ENCODE assay signal across 14 mouse cellular contexts in the genomic region with DNA sequence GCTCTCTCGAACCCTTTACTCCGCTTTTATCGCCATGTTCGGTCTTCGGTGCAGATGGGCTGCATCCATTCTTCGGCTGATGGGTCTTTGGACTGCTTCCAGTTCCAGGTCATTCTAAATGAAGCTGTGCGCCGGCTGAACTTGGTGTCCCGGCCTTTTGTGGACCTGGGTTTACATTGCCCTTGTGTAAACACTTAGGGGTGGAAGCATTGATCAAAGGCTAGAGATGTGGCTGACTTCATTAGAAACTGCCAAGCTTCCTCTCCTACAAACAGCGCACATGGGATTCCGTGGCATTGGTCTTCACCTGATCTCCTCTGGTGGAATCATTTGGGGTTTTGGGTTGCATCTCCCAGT. TPM values are rescaled to one million over a fixed set of nuclear protein-coding genes. Genes with fewer than 3 reads are reported as not detected.
DNase-seq lines count a peak whose midpoint lies in the region; ATAC-seq and TF ChIP-seq lines count a peak whose summit lies in the region.
"Had no signal": no experiment of that assay in that cellular context is flagged by ENCODE, and none has a peak within 500 bp of the region (broad histone marks: within the 10 kb centered on the region; RNA-seq: fewer than 3 reads in every experiment).

No protein-coding gene starts in this region.

- H3K27me3 ChIP-seq in hindbrain, embryonic 10.5 days (ENCODE audit: insufficient read depth, poor library complexity, severe bottlenecking), result peaks cover 52% of the 10 kb centered on the region
- peaks cover 9% of the 10 kb centered on the region for H3K27me3 ChIP-seq in hindbrain, embryonic 11.5 days (ENCODE audit: control insufficient read depth, insufficient read depth, low read length)
- H3K27me3 ChIP-seq in midbrain, embryonic 11.5 days (ENCODE audit: control insufficient read depth, insufficient read depth, low read length), result peaks cover 4% of the 10 kb centered on the region; the same call in 1 of the 2 replicates
- peaks cover 6% of the 10 kb centered on the region for H3K27me3 ChIP-seq in midbrain, postnatal 0 days (ENCODE audit: insufficient read depth, low read length)
- no peaks in the 10 kb centered on the region for H3K27me3 ChIP-seq in limb, embryonic 10.5 days (ENCODE audit: low read depth, poor library complexity, severe bottlenecking)
- no peaks in the 10 kb centered on the region for H3K27me3 ChIP-seq in stomach, embryonic 14.5 days (ENCODE audit: control insufficient read depth, insufficient read depth, low read length)

- WGBS in hindbrain, embryonic 10.5 days, result 67% methylated on average over 11 of the region's 11 CpGs
- 63% methylated on average over 11 of the region's 11 CpGs for WGBS in hindbrain, embryonic 11.5 days
- WGBS in midbrain, embryonic 11.5 days, result 60% methylated on average over 11 of the region's 11 CpGs
- 25% methylated on average over 11 of the region's 11 CpGs for WGBS in midbrain, postnatal 0 days
- 71% methylated on average over 11 of the region's 11 CpGs for WGBS in limb, embryonic 10.5 days
- WGBS in stomach, embryonic 14.5 days, result 15% methylated on average over 11 of the region's 11 CpGs

- no peaks in the 10 kb centered on the region for H3K9me3 ChIP-seq in hindbrain, embryonic 10.5 days
- H3K9me3 ChIP-seq in hindbrain, embryonic 11.5 days (ENCODE audit: control insufficient read depth, low read length), result no peaks in the 10 kb centered on the region
- no peaks in the 10 kb centered on the region for H3K9me3 ChIP-seq in midbrain, embryonic 11.5 days (ENCODE audit: control insufficient read depth, low read length)
- no peaks in the 10 kb centered on the region for H3K9me3 ChIP-seq in midbrain, postnatal 0 days (ENCODE audit: low read length)
- no peaks in the 10 kb centered on the region for H3K9me3 ChIP-seq in limb, embryonic 10.5 days (replicated peaks)
- no peaks in the 10 kb centered on the region for H3K9me3 ChIP-seq in stomach, embryonic 14.5 days (ENCODE audit: control insufficient read depth, low read depth, low read length)
- H3K9me3 ChIP-seq: embryonic facial prominence, embryonic 12.5 days had no signal

- H3K4me2 ChIP-seq in hindbrain, embryonic 11.5 days (replicated peaks; ENCODE audit: low read depth, low read length), result no peak overlapping the region
- H3K4me2 ChIP-seq in midbrain, embryonic 11.5 days, result peak overlapping the region; percentile 20; the same call in 1 of the 2 replicates
- H3K4me2 ChIP-seq in midbrain, postnatal 0 days (ENCODE audit: low read depth, low read length, poor library complexity, severe bottlenecking), result no peak overlapping the region; the same call in 1 of the 2 replicates
- H3K4me2 ChIP-seq in stomach, embryonic 14.5 days (replicated peaks; ENCODE audit: low read depth, low read length), result peak overlapping the region; percentile 57
- H3K4me2 ChIP-seq: embryonic facial prominence, embryonic 12.5 days had no signal

- TF ChIP-seq CTCF in midbrain, postnatal 0 days (IDR thresholded peaks at IDR 0.05), result no peak

- H3K36me3 ChIP-seq in hindbrain, embryonic 10.5 days, result no peaks in the 10 kb centered on the region
- no peaks in the 10 kb centered on the region for H3K36me3 ChIP-seq in hindbrain, embryonic 11.5 days (ENCODE audit: control insufficient read depth, insufficient read depth, low read length)
- no peaks in the 10 kb centered on the region for H3K36me3 ChIP-seq in midbrain, embryonic 11.5 days (ENCODE audit: control insufficient read depth, insufficient read depth, low read length)
- no peaks in the 10 kb centered on the region for H3K36me3 ChIP-seq in midbrain, postnatal 0 days (ENCODE audit: insufficient read depth, low read length)
- no peaks in the 10 kb centered on the region for H3K36me3 ChIP-seq in limb, embryonic 10.5 days
- no peaks in the 10 kb centered on the region for H3K36me3 ChIP-seq in stomach, embryonic 14.5 days (ENCODE audit: control insufficient read depth, insufficient read depth, low read length)
- H3K36me3 ChIP-seq: embryonic facial prominence, embryonic 12.5 days had no signal

- no peak overlapping the region for H3K9ac ChIP-seq in hindbrain, embryonic 11.5 days (ENCODE audit: low read depth, low read length)
- H3K9ac ChIP-seq in midbrain, embryonic 11.5 days (ENCODE audit: low read length), result no peak overlapping the region; the same call in 1 of the 2 replicates
- H3K9ac ChIP-seq in midbrain, postnatal 0 days (replicated peaks; ENCODE audit: low read length, poor library complexity, severe bottlenecking), result no peak overlapping the region
- 0 out of 2 replicates have a peak overlapping the region, but pooled peaks have one; percentile 19 for H3K9ac ChIP-seq in stomach, embryonic 14.5 days (replicated peaks; ENCODE audit: low read depth, low read length)
- H3K9ac ChIP-seq: embryonic facial prominence, embryonic 12.5 days had no signal

- 0 out of 2 replicates have a peak overlapping the region, but pooled peaks have one; percentile 18 for H3K4me3 ChIP-seq in hindbrain, embryonic 10.5 days
- H3K4me3 ChIP-seq in hindbrain, embryonic 11.5 days (ENCODE audit: low read depth, low read length), result no peak overlapping the region
- no peak overlapping the region for H3K4me3 ChIP-seq in midbrain, embryonic 11.5 days (ENCODE audit: low read depth, low read length)
- no peak overlapping the region for H3K4me3 ChIP-seq in midbrain, postnatal 0 days (ENCODE audit: low read depth, low read length)
- no peak overlapping the region for H3K4me3 ChIP-seq in limb, embryonic 10.5 days
- H3K4me3 ChIP-seq in stomach, embryonic 14.5 days (ENCODE audit: low read depth, low read length), result peak overlapping the region; percentile 14; the same call in 1 of the 2 replicates
- H3K4me3 ChIP-seq: embryonic facial prominence, embryonic 12.5 days had no signal

- peaks cover 15% of the 10 kb centered on the region for H3K4me1 ChIP-seq in hindbrain, embryonic 10.5 days (replicated peaks)
- H3K4me1 ChIP-seq in hindbrain, embryonic 11.5 days (replicated peaks; ENCODE audit: control insufficient read depth, insufficient read depth, low read length), result no peaks in the 10 kb centered on the region
- H3K4me1 ChIP-seq in midbrain, embryonic 11.5 days (ENCODE audit: control insufficient read depth, insufficient read depth, low read length), result no peaks in the 10 kb centered on the region
- H3K4me1 ChIP-seq in midbrain, postnatal 0 days (ENCODE audit: insufficient read depth, low read length), result no peaks in the 10 kb centered on the region
- peaks cover 9% of the 10 kb centered on the region for H3K4me1 ChIP-seq in limb, embryonic 10.5 days
- peaks cover 4% of the 10 kb centered on the region; the same call in 1 of the 2 replicates for H3K4me1 ChIP-seq in stomach, embryonic 14.5 days (ENCODE audit: control insufficient read depth, insufficient read depth, low read length)
- H3K4me1 ChIP-seq: embryonic facial prominence, embryonic 12.5 days had no signal

- 0 out of 2 replicates have a peak overlapping the region, but pooled peaks have one; percentile 16 for H3K27ac ChIP-seq in hindbrain, embryonic 10.5 days
- no peak overlapping the region for H3K27ac ChIP-seq in hindbrain, embryonic 11.5 days (ENCODE audit: low read depth, low read length)
- H3K27ac ChIP-seq in midbrain, embryonic 11.5 days (ENCODE audit: low read depth, low read length), result no peak overlapping the region
- H3K27ac ChIP-seq in midbrain, postnatal 0 days (ENCODE audit: low read depth, low read length), result no peak overlapping the region
- peak overlapping the region; percentile 17; the same call in 1 of the 2 replicates for H3K27ac ChIP-seq in limb, embryonic 10.5 days
- H3K27ac ChIP-seq in stomach, embryonic 14.5 days (ENCODE audit: low read length), result peak overlapping the region; percentile 23; the same call in 1 of the 2 replicates
- H3K27ac ChIP-seq: embryonic facial prominence, embryonic 12.5 days had no signal

- no peak for DNase-seq in hindbrain, embryonic 10.5 days (ENCODE audit: low spot score)
- DNase-seq in hindbrain, embryonic 11.5 days (ENCODE audit: low spot score), result no peak
- no peak for DNase-seq in midbrain, embryonic 11.5 days (ENCODE audit: low spot score, missing footprints)
- DNase-seq in midbrain, postnatal 0 days (ENCODE audit: low spot score), result no peak
- no peak for DNase-seq in limb, embryonic 10.5 days (ENCODE audit: low spot score)
- DNase-seq in spleen, postnatal 14 days (ENCODE audit: low spot score in 2 of 2), result no peak
- DNase-seq in adrenal gland, adult 2 months, result no peak
- DNase-seq: cerebellum, adult 8-10 months; heart, adult 11 months; lung, adult 18-20 months had no signal

- ATAC-seq in hindbrain, embryonic 11.5 days (ENCODE audit: low FRiP score), result no peak
- peak; percentile 40 for ATAC-seq in midbrain, embryonic 11.5 days (ENCODE audit: low FRiP score)
- ATAC-seq in midbrain, postnatal 0 days (ENCODE audit: low FRiP score), result no peak
- ATAC-seq in stomach, embryonic 14.5 days (ENCODE audit: insufficient number of reproducible peaks, insufficient read depth, low FRiP score, low read depth), result no peak
- ATAC-seq: CD4-positive, CD25-positive, alpha-beta regulatory T cell, adult 4 months had no signal

RNA-seq across cellular contexts. Expression of gene Myo1h, which starts 20.7 kb away (rescaled TPM):
- 0.59 and 0.73 TPM in 2 replicates for polyA plus RNA-seq in hindbrain, embryonic 10.5 days (2016; fragmentation: Nextera tagmentation; extraction: Ambion mirVana)
- polyA plus RNA-seq in hindbrain, embryonic 11.5 days (2014; fragmentation: Nextera tagmentation; extraction: Ambion mirVana), result 0.59 and 0.96 TPM in 2 replicates
- polyA plus RNA-seq in midbrain, embryonic 11.5 days (2014; fragmentation: Nextera tagmentation; extraction: Ambion mirVana), result 0.45 and 0.66 TPM in 2 replicates
- total RNA-seq in midbrain, postnatal 0 days (2014; rRNA removed), result 0.33 and 0.60 TPM in 2 replicates
- polyA plus RNA-seq in midbrain, postnatal 0 days (2015; fragmentation: Nextera tagmentation; extraction: Ambion mirVana), result 0.43 and 0.56 TPM in 2 replicates
- 1.1 and 1.2 TPM in 2 replicates for polyA plus RNA-seq in limb, embryonic 10.5 days (2016; fragmentation: Nextera tagmentation; extraction: Ambion mirVana)
- polyA plus RNA-seq in stomach, embryonic 14.5 days (2014; fragmentation: Nextera tagmentation; extraction: Ambion mirVana), result 5.2 and 5.6 TPM in 2 replicates
- total RNA-seq in adrenal gland, adult 2 months (2021), result under 1 TPM; 0.49 to 0.97 TPM
- polyA plus RNA-seq in adrenal gland, adult 2 months (2012; rRNA removed), result 0.22 TPM in 1 of 2 replicates, not detected in the other

RNA-seq across cellular contexts. Expression of gene Foxn4, which starts 36.1 kb away (rescaled TPM):
- polyA plus RNA-seq in hindbrain, embryonic 10.5 days (2016; fragmentation: Nextera tagmentation; extraction: Ambion mirVana), result 4.0 and 4.2 TPM in 2 replicates
- polyA plus RNA-seq in hindbrain, embryonic 11.5 days (2014; fragmentation: Nextera tagmentation; extraction: Ambion mirVana), result 3.0 and 3.4 TPM in 2 replicates
- 6.5 and 6.9 TPM in 2 replicates for polyA plus RNA-seq in midbrain, embryonic 11.5 days (2014; fragmentation: Nextera tagmentation; extraction: Ambion mirVana)
- total RNA-seq in midbrain, postnatal 0 days (2014; rRNA removed), result 0.24 and 0.66 TPM in 2 replicates
- 0.35 and 0.38 TPM in 2 replicates for polyA plus RNA-seq in midbrain, postnatal 0 days (2015; fragmentation: Nextera tagmentation; extraction: Ambion mirVana)
- not detected in 2 replicates for polyA plus RNA-seq in limb, embryonic 10.5 days (2016; fragmentation: Nextera tagmentation; extraction: Ambion mirVana)
- 0.15 TPM in 1 of 2 replicates, not detected in the other for polyA plus RNA-seq in stomach, embryonic 14.5 days (2014; fragmentation: Nextera tagmentation; extraction: Ambion mirVana)
- total RNA-seq in adrenal gland, adult 2 months (2021), result not detected
- not detected in 2 replicates for polyA plus RNA-seq in adrenal gland, adult 2 months (2012; rRNA removed)
- total RNA-seq: left cerebral cortex, adult 18-20 months had no signal
- polyA plus RNA-seq: CD4-positive, CD25-positive, alpha-beta regulatory T cell, adult 4 months had no signal

Comparison
In these comparisons a context has a peak if more than half of its experiments do, and no peak if none do; other contexts are left out.
1. H3K27ac ChIP-seq: peak in hindbrain, embryonic 10.5 days (single experiment), limb, embryonic 10.5 days (single experiment) and stomach, embryonic 14.5 days (single experiment); none in hindbrain, embryonic 11.5 days (single experiment), midbrain, embryonic 11.5 days (single experiment) and midbrain, postnatal 0 days (single experiment).
2. H3K4me3 ChIP-seq: peak in hindbrain, embryonic 10.5 days (single experiment) and stomach, embryonic 14.5 days (single experiment); none in hindbrain, embryonic 11.5 days (single experiment), midbrain, embryonic 11.5 days (single experiment), midbrain, postnatal 0 days (single experiment) and limb, embryonic 10.5 days (single experiment).
3. H3K4me2 ChIP-seq: peak in midbrain, embryonic 11.5 days (single experiment) and stomach, embryonic 14.5 days (single experiment); none in hindbrain, embryonic 11.5 days (single experiment) and midbrain, postnatal 0 days (single experiment).